Mouse (Mus musculus) urinary bladder, adult 18-20 months (tissue): Measurements from ENCODE around the gene Reck.

Experiments
- DNase-seq, 2 experiments: peaks; one replicate each; pipeline ENCODE4 v3.0.0; 2022; ENCODE audit warnings: low spot score in 2 of 2, mixed read lengths in 2 of 2

Reck gene

DNA sequence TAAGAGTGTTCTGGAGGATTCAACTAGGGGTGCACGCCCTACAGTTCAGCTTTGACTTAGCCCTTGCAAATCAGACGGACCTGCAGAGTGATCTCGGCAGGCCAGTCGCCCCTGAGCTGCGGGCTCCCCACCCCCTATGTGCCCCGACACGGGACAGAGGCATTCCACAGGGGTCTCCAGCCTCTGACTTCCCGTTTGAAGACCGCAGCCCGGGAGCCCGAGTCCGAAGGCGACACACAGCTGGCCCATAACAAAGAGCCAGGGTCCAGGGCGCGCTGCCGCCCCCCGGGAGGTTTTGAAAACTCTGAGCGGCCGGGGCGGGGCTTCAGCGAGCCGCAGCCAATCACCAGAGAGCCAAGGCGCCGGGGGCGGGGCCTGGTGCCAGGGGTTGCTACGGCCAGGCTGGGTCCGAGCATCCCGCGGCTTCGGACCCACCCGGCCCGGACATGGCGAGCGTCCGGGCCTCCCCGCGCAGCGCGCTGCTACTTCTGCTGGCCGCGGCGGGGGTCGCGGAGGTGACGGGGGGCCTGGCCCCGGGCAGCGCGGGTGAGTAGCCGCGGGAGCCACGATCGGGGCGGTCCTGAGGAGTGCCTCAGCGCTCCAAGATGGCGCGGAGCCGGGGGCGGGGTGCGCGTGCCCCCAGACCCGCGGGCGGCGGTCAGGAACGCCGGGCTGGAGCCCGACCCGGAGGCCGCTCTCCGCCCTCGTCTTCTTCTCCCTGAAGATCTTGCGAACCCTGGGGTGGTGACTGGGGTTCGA, at the start of gene Reck:
Gene Reck, plus strand, starts transcription at position 371 of the 759 bp plus-strand sequence.
- peak; percentile 66 to 83 for DNase-seq

DNA sequence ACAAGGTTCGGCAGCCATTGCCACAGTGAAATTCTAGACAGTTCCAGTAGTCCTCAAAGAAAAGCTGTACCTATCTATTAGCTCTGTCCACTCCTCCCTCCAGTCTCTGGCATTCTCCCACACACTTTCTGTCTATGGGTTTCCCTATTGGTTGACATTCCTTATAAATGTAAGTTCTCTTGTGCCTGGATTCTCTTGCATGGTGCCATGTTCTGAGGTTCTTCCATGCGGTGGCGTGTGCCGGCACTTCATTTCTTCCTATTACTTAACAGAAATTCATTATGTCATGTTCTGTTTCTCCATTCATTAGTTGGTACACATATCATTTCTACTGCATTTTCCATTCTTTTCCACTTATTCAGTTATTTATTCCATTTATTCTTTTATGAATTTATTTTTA, 46.5 kb upstream of the Reck start:
- no peak for DNase-seq

DNA sequence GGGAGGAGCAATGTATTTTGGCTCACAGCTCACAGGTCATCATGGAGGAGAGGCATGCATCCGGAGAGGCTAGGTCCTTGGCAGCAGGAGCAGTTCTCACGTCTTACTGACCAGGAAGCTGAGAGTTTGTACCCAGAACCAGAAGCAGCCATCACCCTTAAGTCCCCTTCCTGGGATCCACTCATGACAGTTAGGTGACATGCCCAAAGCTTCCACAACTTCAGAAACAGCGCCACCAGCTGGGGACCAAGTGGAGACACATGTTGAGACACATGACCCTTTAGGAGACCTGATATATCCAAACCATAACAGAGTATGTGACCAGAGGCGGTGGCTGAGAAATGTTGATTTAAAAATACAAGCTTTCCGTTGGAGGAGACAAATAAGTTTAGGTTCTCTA, 43.3 kb upstream of the Reck start:
- no peak for DNase-seq

GRCm38 (mm10) chr4:43833752-43834151, 41.6 kb upstream of the Reck start:
- DNase-seq: no peak

- no peak for DNase-seq
Measured at GRCm38 (mm10) chr4:43834749-43835148, 40.6 kb upstream of the Reck start.

- no peak for DNase-seq
Measured at GRCm38 (mm10) chr4:43838326-43838725, 37.0 kb upstream of the Reck start.

DNA sequence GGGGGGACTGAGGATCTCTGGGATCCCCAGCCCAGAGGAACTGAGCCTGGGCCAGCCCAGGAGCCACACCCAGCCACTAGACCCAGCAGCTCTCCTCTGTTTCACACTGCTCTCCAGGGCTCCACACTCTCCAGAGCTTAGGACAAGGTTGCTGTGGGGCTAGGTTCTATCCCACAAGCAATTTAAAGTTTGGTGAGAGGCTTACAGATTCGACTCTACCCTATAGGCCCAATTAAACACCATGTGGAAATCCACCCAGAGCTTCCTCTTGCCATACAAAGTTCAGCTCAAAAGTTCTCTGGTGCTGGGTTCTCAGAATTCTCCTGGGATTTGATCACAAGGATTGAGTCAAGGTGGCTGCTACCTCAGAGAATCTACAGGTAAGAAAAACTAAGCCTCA, 35.2 kb upstream of the Reck start, which contains the start of gene Olfr157:
Gene Olfr157, minus strand, starts transcription at position 101 of the 400 bp plus-strand sequence.
- no peak for DNase-seq

- DNase-seq: no peak
Measured at GRCm38 (mm10) chr4:43851265-43851664, 24.1 kb upstream of the Reck start, which contains the start of gene Olfr155. Olfr155 (plus strand) TSS chr4:43851565.

GRCm38 (mm10) chr4:43854101-43854500, 21.2 kb upstream of the Reck start:
- no peak for DNase-seq

- peak in 1 of 2 experiments; percentile 17 for DNase-seq
Measured at GRCm38 (mm10) chr4:43859886-43860285, 15.4 kb upstream of the Reck start.

DNA sequence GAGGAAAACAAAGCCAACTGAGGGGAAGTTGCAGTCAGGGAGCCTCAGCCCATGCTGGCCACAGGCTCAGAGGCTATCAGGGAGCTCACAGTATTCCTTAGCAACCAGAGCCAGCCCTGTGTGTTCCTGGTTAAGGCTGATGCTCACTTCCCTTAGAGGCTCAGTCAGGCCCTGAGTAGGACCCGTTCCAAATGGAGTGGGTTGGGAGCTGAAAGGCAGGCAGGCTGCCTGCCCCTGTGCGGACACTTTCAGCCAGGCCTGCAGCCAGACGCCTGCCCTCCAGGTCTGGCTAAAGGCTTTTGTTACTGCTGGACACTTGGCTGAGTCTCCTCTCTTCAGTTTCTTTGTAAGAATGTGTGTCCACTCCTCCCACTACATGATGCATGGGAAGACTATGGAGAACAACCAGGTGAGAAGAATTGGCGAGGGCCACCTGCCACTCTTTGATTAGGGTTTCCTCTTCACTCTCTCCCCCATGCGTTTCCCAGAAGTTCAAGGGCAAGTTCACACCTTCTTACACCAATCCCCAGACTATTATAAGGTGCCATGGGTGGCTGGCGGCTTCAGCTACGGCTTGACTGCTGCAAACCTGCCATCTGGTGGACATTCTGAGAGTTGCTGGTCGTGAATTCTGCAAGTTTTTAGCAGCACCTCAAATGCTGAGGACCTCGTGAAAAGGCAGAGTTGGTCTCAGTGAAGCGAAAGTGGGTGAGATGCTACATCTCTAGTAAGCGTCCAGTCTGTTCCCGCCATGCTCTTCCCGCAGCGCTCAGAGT, 14.4 kb upstream of the Reck start:
- DNase-seq: peak in 1 of 2 experiments; percentile 37

GRCm38 (mm10) chr4:43863298-43863697, 12.0 kb upstream of the Reck start:
- no peak for DNase-seq

DNA sequence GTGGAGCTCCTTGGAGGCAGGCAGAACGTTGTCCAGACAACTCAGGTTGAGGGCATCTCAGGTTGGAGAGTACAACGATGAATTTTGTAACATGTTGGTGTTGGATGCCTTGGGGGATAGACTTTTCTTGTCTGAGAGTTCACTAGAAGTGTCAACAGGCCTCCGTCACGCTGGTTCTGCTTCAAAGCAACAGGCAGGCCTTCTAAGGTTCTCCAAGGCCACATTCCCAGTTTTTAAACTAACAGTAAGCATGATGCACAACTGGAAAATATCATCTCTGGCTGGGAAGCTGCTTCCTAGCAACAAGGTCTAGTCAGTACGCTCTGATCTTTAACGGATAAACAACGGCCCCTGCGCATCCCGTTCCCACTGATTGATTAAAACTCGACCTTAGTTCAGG, 5.5 kb upstream of the Reck start:
- DNase-seq: no peak

DNA sequence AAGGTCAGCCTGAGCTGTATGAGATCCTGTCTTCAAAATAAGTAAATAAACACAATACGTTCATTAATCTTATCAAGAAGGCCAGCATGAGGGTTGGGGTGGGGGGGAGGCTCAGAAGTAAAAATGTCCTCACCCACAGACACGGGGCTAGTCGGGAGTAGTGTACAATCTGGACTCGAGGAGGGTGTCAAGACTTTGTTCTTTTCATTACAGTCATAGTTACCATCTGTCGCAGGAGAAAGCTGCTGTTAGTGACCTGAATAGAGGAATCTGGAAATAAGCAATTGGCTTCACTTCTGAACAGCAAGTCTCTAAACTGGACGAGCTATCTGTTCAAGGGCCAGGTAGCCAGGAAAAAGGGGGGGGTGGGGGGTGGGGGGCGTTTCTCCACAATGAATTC, 829 bp upstream of the Reck start:
- DNase-seq: no peak

GRCm38 (mm10) chr4:43875919-43876411, 635 bp downstream of the Reck start:
- peak in 1 of 2 experiments; percentile 28 for DNase-seq

DNA sequence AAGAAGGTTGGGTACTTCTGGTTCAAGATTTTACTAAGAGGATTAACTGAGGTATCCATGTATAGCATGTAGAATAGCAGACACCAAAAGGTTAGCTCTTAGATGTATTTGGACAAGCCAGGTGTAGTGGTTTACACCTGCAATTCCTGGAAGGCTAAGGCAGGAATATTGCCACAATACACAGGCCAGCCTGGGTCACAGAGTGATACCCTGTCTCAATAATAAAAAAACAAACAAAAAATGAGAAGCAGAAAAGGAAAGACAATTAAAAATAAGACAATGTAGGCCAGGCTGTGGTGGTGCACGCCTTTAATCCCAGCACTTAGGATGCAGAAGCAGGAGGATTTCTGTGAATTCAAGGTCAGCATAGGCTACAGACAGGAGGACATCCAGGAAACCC, 1.9 kb downstream of the Reck start:
- no peak for DNase-seq

DNA sequence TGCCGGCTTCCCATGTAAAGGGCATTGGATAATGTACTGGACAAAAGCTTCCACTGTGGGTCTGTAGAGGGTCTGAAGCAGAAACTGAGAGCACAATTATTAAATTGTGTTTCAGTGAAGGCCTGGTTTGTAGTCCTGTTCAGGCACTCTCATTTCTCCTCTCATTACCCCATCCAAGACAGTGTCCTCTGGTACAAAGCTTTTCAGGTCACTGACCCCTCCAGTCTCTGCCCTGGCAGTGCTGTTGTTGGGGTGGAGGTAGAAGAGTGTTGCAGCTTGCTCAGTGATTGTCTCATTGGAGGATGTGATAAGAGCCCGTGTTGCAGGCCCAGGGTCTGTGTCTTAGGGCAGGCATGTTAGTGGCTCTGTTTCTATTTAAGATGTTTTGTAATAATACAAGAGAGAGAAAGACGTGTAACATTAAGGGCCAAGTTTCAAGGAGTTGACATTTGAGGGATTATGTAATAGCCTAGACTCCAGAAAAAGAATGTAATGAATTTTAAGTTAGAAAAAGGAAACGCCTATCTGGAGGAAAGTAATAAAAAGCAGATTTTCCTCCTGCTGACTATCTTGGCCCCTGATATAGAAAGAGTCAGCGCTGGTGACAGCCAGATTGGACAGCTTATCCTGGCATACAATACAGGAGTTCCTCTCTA, 2.9 kb downstream of the Reck start:
- no peak for DNase-seq

GRCm38 (mm10) chr4:43879566-43879965, 4.2 kb downstream of the Reck start:
- no peak for DNase-seq

GRCm38 (mm10) chr4:43884196-43884595, 8.9 kb downstream of the Reck start:
- no peak for DNase-seq

GRCm38 (mm10) chr4:43891247-43891646, 15.9 kb downstream of the Reck start:
- DNase-seq: no peak

DNA sequence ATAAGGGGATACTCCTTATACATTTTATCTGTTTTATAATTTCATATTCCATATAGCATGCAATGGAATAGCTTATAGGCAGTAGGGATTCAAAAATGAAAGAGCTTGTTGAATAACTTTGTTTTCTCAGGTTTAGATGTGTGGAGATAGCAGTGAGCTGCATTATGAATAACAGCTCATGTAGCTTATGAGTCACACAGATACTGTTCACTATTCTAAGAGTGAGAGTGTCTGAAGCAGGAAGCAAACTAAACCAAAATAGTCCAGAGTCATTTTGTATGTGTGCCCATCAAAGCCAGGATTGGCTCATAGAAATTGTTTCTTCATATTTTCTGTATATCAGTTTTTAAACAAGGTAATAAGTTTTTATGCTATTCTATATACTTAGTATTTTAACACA, 21.9 kb downstream of the Reck start:
- no peak for DNase-seq

- no peak for DNase-seq
Measured at GRCm38 (mm10) chr4:43899197-43899596, 23.9 kb downstream of the Reck start.
